Mouse (Mus musculus) right cerebral cortex, adult 18-20 months (tissue): ENCODE measurements at regions not wholly inside any gene's neighbourhood (a gene's known extent, or its start where the extent isn't known, plus 50 kb on each side); places are given as distances from the start of the nearest gene placed in this dataset.

Source experiments
- DNase-seq: peaks from one replicate; pipeline ENCODE4 v3.0.0; 2022; ENCODE audit warnings: mixed read lengths

GRCm38 (mm10) chr1:119186856-119187255 is 133.4 kb upstream of the Gli2 start:
- no peak for DNase-seq

- DNase-seq = peak; percentile 25
Observed at GRCm38 (mm10) chr1:119183558-119184270, 130.3 kb upstream of the Gli2 start.

- no peak for DNase-seq
Observed at GRCm38 (mm10) chr1:119173030-119173756, 119.8 kb upstream of the Gli2 start.

- no peak for DNase-seq
Observed at GRCm38 (mm10) chr1:119167443-119167842, 114.0 kb upstream of the Gli2 start.

- DNase-seq = no peak
Observed at GRCm38 (mm10) chr1:119166286-119166685, 112.9 kb upstream of the Gli2 start.

GRCm38 (mm10) chr1:119164811-119165210 is 111.4 kb upstream of the Gli2 start:
- DNase-seq = no peak

GRCm38 (mm10) chr1:119163846-119164245 is 110.4 kb upstream of the Gli2 start:
- DNase-seq = no peak

- DNase-seq = peak; percentile 10
Observed at GRCm38 (mm10) chr1:119163114-119163740, 109.8 kb upstream of the Gli2 start.

GRCm38 (mm10) chr1:119161751-119162150 is 108.3 kb upstream of the Gli2 start:
- no peak for DNase-seq

GRCm38 (mm10) chr1:119160354-119160753 is 106.9 kb upstream of the Gli2 start:
- no peak for DNase-seq

- DNase-seq = no peak
Observed at GRCm38 (mm10) chr1:119157171-119157700, 103.8 kb upstream of the Gli2 start.

GRCm38 (mm10) chr1:119153619-119154018 is 100.2 kb upstream of the Gli2 start:
- DNase-seq = no peak

GRCm38 (mm10) chr1:119152776-119153175 is 99.4 kb upstream of the Gli2 start:
- no peak for DNase-seq

GRCm38 (mm10) chr1:119147506-119147905 is 94.1 kb upstream of the Gli2 start:
- no peak for DNase-seq

- DNase-seq = no peak
Observed at GRCm38 (mm10) chr1:119143808-119144207, 90.4 kb upstream of the Gli2 start.

- no peak for DNase-seq
Observed at GRCm38 (mm10) chr1:119129039-119129438, 75.6 kb upstream of the Gli2 start.

GRCm38 (mm10) chr1:119125561-119125960 is 72.1 kb upstream of the Gli2 start:
- DNase-seq = no peak

- no peak for DNase-seq
Observed at GRCm38 (mm10) chr1:119124798-119125197, 71.4 kb upstream of the Gli2 start.

GRCm38 (mm10) chr1:119124063-119124462 is 70.6 kb upstream of the Gli2 start:
- no peak for DNase-seq

- DNase-seq = no peak
Observed at GRCm38 (mm10) chr1:119123402-119123801, 70.0 kb upstream of the Gli2 start.

GRCm38 (mm10) chr1:119122975-119123374 is 69.6 kb upstream of the Gli2 start:
- DNase-seq = no peak

- DNase-seq = peak; percentile 2
Observed at GRCm38 (mm10) chr1:119119863-119120569, 66.6 kb upstream of the Gli2 start.

- DNase-seq = no peak
Observed at GRCm38 (mm10) chr1:119115106-119115674, 61.8 kb upstream of the Gli2 start.
